Mouse (Mus musculus) urinary bladder, adult 18-20 months (tissue): ENCODE measurements around the gene Lbh.

Experiments
- DNase-seq, 2 experiments: peaks; one replicate each; pipeline ENCODE4 v3.0.0; 2022; ENCODE audit warnings: low spot score in 2 of 2, mixed read lengths in 2 of 2

Lbh gene

DNA sequence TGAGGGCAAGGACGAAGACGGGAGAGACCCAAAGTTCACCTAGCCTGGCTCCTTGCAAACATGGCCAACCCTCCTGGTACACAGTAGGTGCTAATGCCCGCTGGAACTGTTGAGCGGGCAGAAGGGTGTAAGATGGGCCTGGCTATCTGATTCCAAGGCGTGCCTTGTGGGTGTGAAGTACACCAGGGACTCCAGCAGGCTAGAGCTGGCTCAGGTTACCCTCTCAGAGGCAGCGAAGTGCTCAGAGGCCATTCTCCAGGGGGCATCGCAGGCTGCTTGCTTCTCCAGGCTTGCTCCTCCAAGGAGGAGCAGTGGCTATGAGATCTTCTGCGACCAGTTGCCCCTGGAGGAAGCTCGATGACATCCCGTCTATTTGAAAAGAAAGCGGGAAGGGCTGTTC is 6.8 kb upstream of the Lbh start:
- DNase-seq: no peak

DNA sequence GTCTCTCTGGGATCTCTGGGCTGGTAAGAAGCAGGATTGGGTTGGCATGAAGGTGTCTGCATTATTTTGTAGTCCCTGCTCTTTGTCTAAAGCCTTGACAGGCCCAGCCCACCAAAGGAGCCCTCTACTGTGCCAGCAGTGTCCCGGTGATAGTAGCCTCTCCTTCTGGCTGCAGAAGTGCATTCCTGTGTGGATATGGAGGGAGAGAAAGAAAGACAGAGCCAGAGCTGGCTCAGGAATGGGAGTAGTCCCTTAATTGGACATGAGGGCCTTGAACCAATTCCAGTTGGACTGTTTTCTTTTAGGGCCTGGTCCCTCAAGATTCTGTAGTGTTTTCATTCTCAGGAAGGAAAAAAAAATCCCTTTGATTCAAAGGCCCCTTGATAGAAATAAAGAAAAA is 6.4 kb upstream of the Lbh start:
- no peak for DNase-seq

DNA sequence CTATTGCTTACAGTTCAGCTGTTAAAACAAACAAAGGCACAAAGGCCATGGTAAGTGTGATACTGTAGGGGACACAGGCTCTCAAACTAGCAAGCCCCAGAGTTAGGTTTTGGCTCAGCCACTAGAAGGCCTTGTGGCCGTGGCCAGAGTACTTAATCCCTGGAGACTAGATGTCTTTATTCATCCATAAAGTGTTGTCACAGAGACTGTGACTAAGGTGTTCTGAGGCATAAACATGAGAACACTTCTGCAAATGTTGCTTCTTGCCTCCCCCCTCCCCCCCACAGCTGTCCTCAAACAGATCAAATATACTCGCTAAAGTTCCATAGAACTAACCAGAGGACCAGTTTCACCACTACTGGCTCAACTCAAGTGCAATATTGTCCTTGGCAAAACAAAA is 4.0 kb upstream of the Lbh start:
- DNase-seq: no peak

DNA sequence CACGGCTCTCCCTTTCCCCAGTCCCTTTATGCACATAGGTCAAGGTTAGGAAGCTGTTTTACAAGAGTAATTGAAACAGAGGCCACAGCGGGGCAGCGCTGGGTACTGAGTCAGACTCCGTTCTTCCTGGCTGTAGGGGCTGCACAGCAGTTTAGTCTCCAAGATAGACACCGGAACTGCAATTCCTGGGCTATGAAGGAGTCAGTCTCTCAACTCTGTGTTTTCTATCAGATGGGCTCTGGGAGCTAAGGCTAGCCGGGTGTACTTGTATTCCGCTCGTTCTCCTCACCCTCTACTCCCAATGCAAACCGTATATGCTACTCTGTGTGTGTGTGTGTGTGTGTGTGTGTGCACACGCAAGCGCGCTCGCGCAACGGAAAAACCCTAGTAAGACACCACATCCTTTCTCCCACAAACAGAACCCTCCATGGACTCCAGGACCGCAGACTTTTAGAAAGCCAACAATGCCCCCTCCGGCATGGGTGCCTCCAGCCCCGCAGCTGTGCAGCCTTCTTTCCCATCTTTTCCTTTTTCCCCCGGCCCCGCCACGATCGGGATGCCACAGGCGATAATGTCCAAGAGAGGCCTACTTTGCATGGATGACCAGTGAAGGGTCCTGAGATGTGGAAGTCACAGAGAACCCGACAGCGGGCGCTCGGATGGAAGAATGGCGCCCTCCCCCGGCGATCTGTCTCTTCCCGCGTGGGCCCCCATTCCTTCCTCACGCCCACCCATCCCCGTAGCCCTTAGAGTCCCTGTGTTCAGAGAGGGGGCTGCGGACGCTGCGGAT is 669 bp upstream of the Lbh start:
- peak; percentile 48 to 57 for DNase-seq

DNA sequence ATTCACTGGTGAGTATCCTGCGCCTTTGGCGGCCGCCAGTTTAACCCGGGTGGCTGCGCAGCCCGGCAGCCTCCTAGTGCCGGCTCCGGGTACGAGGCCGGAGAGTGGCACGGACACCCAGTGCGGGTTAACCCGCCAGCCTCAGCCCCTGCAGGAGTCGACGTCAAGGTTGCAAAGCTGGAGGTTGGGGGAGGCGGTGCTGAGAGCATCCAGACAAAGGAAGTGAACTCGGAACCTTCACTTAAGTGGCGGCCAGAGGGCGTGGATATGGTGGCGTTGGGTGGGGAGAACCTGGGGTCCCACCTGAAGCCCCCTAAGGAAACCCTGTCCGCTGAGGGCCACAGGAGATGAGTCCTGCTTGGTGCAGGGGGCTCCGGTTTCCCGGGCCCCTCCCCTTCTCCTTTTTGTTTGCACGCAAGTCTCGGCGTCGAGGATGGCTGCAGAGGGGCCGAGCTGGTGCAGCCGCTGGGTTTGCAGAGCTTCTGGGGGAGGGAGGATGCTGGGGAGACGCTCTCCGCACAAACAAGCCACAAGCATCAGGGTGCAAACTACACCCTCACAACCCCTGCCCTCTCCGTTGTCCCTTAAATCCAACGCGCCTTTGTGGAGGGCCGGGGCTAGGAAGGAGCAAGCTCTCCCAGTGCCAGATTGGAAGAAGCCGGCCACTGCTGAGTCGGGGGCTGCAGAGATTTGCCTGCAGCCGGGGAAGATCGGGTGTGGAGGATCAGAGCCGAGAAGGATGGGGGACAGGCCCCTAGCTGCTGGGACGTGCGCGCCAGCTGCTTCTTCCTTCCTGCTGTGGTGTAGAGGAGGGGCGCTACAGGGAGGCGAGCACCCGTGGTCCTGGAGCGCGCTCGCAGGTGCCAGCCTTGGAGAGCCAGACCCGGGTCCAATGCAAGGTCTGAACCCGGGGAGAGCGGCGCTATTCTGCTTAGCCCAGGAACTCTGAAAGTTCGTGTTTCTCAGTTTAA is 751 bp downstream of the Lbh start:
- peak; percentile 25 to 64 for DNase-seq

DNA sequence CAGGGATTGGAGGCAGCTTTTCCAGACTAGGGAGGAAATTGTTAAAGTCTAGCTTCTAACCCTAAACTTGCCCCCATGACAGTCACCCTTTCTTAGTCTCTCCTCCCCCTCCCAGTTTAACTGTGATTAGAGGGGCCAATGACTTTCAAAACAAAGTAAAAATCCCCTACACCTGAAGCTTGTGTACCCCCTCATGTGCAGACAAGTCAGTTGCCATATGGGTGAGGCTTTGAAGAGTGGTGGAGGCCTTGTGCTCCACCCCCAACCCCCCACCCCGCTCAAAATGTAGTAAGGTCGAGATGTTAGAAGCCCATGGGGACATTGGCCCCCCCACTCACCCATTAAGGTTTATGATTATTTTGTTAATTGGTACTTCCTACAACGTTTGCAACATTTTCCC is 1.5 kb downstream of the Lbh start:
- no peak for DNase-seq

DNA sequence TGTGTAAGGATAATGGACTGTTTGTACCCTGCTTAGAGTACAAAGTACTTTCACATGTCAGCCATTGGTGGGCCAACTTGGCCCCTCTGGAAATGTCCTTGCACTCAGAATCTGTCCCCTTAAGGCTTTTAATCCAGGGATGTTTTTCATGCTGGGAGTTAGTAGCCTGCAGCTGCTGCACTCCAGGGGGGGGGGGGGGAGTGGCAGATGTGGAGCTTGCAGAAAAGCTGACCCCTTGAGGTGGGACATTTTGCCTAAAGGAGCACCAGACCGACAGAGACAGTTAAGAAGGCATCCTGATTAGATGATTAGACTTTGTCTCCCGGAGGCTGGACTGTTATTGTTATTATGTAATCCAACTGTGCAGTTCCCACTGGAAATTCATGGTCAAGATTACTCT is 2.3 kb downstream of the Lbh start:
- DNase-seq: no peak

DNA sequence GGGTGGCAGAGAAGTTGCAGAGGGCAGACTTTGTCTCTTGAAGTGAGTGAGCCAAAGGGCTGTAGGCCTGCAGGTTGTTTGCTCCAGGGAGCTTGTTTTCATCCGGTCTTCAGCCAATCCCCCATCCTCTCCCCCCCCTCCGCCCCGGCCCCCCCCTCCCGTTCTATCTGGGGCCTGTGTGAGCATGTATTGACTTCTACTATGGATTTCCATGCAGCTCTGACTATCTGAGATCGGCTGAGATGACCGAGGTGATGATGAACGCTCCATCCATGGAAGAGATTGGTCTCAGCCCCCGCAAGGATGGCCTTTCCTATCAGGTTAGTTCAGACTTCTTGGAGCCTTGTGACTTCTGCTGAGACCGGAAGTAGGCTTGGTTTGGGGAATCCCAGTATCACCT is 2.9 kb downstream of the Lbh start:
- DNase-seq: no peak

DNA sequence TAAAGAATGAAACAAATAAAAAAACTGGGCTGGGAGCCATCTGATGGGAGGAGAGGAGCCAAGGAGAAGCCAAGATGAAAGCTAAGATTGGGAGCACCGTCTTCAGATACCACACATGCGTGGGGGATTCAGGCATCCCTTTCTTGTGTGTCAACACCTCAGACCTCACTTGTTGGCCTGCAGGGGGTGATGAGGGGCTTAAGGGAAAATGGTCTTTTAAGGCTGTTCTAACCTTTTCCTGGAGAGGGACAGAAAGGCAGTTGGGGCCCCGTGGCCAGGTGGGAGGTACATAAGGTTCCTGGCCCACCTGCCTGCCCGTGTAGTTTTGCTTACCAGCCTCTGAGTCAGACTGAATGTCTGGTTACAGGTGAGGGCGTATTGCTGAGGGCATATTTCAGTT is 4.1 kb downstream of the Lbh start:
- DNase-seq: no peak

DNA sequence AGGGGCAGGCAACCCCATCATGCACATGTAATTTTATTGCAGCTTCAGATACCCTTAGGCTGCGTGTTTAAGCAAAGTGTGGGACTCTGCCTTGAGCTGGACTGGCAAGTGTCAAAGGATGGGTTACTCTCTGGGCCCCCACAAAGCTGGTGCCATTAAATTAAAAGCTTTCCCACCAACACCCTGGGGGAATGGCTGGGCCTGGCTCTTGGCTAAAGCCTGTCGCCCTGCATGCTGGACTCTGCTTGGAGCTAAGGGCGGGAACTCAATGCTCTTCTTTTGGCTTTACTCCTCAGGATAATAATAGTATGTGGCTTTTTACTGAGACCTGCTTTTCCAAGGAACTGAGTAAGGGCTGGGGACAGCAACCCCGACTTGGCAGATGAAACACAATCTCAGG is 5.2 kb downstream of the Lbh start:
- no peak for DNase-seq

DNA sequence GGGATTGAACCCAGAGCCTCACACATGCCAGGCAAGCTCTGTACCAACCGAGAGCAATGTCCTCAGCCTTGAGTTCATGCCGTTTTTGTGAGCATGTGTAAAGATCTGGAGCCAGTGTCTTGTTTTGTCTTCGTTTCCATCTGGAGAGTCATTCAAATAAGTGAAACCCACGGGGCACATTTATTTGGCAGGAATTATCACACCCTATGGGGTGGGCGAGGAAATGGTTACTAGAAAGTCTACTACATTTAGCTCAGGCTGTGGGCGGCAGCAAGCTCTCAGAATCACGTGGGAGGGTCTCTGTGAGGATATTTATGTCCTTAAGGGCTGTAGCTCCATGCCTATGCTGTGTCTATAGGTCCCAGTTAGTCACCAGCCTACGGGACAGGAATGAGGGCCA is 6.2 kb downstream of the Lbh start:
- no peak for DNase-seq

DNA sequence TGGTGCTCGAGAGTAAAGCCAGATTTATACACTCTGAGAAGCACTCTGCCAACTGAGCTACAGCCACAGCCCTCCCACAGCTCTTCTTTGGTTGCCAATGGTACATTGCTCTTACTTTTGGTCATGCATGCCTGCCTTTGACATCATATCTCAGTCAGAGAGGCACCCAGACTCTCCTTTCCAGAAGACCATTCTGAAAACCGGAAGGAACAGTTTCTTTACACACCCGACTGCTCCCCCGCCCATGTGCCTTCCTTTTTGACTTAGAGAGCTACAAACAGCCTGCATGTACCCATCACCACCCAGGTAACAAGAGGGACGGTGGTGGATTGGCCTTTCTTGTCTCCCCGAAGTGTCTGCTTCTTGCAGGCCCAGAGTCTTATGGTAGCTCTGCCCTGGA is 7.0 kb downstream of the Lbh start:
- no peak for DNase-seq

DNA sequence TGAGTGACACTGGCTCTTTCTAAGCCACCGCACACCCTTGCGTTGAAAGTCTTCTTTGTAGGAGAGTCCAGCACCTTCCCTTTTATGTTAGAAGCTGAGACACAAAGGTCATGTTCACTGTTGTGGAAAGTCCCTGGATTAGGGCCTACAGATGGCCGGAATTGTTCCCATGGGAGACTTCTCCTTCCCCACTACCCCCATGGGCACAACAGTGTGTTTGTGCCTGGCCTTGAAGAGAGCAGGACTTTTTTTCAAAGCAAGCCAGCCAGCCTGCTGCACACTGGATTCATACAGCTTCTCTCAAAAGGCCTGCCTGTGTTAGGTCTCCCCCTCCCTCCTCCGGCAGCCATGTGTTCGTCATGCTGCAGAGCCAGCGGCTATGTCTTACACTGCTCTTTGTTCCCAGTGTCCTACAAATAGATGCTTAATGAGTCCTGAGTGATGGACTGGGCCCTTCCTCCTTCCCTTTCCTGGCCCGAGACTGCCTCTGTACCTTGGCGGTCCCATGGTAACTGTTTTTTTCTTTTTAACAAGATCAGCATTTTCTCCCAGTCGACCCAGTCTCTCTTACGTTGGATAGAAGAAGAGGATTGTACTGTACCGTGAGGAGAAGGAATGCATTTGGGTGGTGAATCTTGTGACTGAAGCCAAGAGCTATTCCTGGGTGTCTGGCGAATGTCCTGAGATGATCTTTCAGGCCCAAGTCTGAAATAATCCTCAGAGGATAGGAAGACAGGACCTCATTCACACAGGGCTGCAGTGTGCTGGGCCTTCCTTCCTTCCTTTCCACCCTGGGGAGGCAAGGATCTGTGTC is 7.9 kb downstream of the Lbh start:
- no peak for DNase-seq

DNA sequence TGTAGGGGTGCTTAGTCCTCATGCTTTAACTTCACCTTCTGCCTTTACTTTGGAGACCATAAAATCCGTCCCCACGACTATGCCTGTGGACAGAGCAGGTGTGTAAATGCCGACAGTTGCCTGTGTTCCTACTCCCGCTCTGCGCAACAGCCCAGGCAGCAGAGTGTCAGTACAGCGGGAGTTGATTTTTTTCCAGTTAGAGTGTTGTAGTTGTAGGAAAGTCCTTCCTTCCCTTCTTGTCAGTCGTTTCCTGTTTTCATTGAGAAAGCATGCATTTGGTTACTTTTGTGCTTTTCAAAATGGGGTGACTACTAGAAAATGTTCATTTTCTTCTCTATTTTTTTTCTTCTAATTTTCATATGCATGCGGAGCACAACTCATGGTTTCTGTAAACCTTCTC is 8.9 kb downstream of the Lbh start:
- no peak for DNase-seq

DNA sequence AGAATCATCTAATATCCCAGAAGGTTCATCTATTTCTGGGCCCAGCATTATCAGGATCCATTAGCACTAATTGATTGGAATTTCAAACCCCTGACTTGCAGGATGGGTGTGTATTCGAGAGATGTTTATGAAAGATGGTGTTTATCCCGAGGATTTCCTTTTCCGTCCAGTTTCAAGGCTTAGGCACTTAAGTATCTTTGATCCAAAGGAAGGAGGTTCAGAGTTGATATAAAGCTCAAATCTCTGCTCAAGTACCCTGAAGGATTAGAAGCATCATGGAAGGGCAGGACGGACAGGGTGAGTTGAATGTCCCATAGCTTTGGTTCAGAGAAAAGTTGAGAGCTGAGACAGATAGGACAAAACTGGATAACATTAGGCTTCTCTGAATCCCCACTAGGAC is 15.0 kb downstream of the Lbh start:
- no peak for DNase-seq

DNA sequence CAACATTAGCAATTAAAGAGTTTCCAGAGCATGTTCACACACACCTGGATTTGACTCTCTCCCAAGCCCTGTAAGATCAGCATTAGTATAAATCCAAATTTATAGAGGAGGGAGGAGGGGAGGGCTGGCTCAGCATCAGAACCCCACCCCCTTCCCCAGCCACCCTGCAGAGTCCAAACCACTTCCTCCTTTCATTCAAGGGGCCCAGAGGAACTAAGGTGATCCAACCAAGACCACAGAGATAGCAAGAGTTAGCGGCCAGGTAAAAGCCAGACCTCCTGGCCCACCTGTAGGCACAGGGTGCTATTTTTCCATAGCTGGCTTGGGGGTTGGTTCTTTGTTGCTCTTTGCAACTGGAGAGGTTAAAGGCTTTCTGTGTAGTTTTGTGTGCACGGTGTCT is 16.0 kb downstream of the Lbh start:
- DNase-seq: no peak

DNA sequence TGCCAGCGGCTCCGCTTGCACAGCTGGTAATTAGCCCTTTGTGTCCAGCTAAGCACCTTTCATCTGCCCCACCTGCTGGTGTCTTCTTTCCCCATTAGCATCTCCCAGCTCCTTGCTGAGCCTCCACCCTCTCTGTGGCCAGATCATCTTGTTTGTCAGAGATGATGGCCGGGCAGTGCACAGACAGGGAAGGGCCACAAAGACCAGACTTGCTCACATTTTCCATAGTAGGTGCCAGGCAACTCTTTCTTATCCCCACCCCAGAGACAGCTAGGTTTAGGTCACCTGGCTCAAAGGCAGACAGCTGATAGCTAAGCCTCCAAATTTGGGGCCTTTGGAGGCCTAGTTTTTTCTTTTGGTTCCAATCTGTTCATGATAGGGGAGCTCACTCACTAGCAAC is 16.5 kb downstream of the Lbh start:
- DNase-seq: no peak

DNA sequence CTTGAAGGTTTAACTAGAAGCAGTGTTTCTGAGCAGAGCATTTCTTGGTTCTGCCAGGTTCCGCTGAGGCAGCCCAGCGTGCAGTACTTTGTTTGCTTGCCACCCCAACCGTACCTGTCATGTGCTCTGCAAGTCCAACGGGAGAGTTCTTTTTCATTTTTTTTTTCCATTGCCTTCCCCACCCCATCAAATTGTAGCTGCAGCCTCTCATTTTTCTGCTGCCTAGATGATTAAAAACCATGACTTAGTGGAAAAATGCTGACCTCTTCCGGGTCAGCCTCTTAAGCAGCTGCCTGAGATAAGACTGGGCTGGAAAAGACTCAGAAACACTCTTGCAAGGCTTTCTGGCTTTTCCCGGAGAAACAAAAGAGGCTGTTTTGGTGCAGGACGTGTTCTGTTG is 17.8 kb downstream of the Lbh start:
- no peak for DNase-seq

DNA sequence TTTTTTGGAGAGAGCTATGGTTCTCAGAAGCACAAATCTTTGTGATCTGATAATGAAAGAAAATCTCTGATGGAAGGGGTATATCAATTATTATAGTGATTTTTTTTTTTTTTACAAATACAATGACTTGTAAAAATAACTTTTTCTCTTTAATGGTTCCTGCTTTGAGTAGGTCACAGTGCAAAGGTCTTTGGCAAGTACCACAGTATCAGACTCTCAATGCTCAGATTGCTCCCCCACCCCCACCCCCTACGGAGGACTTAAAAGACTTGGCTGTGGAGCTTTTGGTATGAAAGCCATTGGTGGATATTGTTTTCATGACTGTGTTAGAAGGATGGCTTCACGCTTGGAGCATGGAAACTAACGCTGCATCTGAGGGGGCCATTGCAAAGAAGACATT is 18.2 kb downstream of the Lbh start:
- no peak for DNase-seq

DNA sequence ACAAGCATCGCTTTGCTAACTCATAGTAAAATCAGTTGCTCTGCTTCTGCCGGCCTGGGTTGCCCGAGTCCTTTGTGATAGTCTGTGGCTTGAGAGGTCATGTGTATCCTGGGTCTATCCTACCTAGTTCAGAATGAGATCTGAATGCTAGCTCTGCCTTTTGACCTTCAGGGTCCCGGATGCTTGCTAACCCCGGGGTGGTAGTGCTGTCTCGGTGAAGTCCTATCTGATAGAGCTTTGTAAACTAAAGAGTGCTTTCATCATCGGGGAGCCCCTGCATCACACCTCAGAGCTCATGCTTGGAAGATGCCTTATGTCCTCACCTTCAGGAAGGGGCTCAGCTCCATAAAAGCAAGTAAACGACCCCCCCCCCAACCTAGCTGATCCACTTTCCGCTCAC is 19.1 kb downstream of the Lbh start:
- no peak for DNase-seq

DNA sequence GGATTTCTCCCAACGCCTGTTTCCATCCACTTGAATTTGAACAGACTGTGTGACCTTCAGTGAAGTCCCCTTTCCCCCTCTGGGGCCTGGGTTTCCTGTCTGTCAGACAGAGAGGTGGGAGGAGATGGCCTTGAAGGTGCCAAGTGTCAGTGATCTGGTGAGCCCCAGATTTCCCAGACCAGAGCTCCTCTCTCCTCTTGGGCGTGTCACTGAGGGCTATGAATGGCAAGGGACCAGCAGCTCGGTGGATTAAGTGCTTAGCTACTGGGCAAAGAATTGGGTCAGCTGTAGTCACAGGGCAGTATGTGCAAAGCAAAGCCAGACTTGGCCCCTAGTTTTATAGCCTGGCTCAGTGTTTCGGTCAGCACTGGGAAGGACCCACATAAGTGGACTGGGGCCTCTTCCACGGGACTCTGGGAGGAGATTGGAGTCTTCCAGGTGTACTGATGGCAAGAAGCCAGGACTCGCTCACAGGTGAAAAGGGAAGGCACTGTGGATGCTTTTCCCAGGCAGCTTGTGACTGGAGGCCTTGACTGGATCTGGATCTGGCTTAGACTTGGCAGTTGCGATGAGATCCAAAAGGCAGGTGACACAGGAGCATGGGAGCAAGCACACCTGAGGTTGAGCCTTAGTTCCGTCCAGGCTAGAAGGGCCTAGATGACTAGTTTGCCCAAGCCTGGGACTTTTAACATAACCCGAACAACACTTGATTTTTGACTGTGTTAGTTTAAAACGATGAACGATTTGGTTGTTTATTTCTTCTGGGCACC is 20.1 kb downstream of the Lbh start:
- DNase-seq: peak in 1 of 2 experiments; percentile 36
